Mouse (Mus musculus) thymus, adult 2 months (tissue): ENCODE results near the gene Lyst. TPM values are rescaled to one million over a fixed set of nuclear protein-coding genes. Genes with fewer than 3 reads are reported as not detected.

ENCODE experiments used
- DNase-seq: peaks from one replicate; pipeline ENCODE4 v3.0.0; 2021
- H3K27ac ChIP-seq: fragments of 200-500 bp; 2 replicates; pipeline ENCODE4 v1.5.1; 2012; ENCODE audit warnings: low read length, control low read depth; ENCODE audit not compliant: control insufficient read depth, insufficient read depth
- H3K27me3 ChIP-seq: fragments of 200-500 bp; 2 replicates; pipeline ENCODE4 v1.6.1; 2012; ENCODE audit warnings: mild to moderate bottlenecking, low read length, moderate library complexity, mixed read lengths; ENCODE audit not compliant: control insufficient read depth, insufficient read depth
- H3K36me3 ChIP-seq: fragments of 200-500 bp; 2 replicates; pipeline ENCODE4 v1.6.1; 2012; ENCODE audit warnings: mild to moderate bottlenecking, low read length, moderate library complexity; ENCODE audit not compliant: control insufficient read depth, insufficient read depth
- H3K4me1 ChIP-seq: fragments of 200-500 bp; replicated peaks from 2 replicates; pipeline ENCODE4 v1.6.1; 2012; ENCODE audit warnings: low read length; ENCODE audit not compliant: control insufficient read depth, insufficient read depth
- H3K4me3 ChIP-seq: fragments of 200-500 bp; 2 replicates; pipeline ENCODE4 v1.5.1; 2012; ENCODE audit warnings: mild to moderate bottlenecking, low read length, control low read depth, moderate library complexity; ENCODE audit not compliant: control insufficient read depth, insufficient read depth
- CTCF ChIP-seq: fragments of 200-500 bp; IDR thresholded peaks from 2 replicates; pipeline ENCODE4 v1.5.1; 2012; ENCODE audit warnings: mild to moderate bottlenecking, control low read depth, low read length, moderate library complexity, borderline replicate concordance; ENCODE audit not compliant: control insufficient read depth, poor library complexity, insufficient read depth; ENCODE audit errors: extremely low read depth
- POLR2A ChIP-seq: fragments of 200-500 bp; IDR thresholded peaks from 2 replicates; pipeline ENCODE4 v1.6.1; 2012; ENCODE audit warnings: mild to moderate bottlenecking, low read length, control low read depth, moderate library complexity; ENCODE audit not compliant: control insufficient read depth, poor library complexity, insufficient read depth; ENCODE audit errors: extremely low read depth
- WGBS: fragments of 180-500 bp; shearing (Covaris S2); methylation state at CpG from one replicate; pipeline ENCODE4 v1.1.7; 2018; 5-methylcytosine and 5-hydroxymethylcytosine counted together
- polyA plus RNA-seq: library from polyadenylated mRNA; depleted of rRNA; stranded (reverse); fragments of >200 nt; gene quantifications from 2 replicates; pipeline ENCODE4 v1.2.3, GENCODE M21; 2012

Gene Lyst
- polyA plus RNA-seq, 1 experiment = 31.1 TPM

DNA sequence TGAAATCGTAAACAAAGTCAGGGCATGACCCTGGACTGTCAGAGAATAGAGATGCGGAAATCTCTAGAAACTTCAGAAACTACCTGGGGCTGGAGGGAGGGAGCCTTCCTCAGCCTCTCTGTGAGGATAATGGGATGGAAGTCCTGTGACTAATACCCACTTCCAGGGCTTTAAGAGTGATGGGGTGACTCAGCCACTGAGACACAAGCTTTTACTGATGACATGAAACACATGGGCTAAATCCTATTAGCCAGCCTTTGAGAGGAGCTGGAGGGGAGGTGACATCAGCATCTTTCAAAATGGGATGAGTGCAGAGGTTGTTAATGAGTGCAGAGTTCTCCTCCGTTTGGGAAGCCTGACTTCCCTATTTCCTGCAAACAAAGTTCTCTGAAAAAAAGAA is 38.2 kb upstream of the Lyst start:
- H3K27ac ChIP-seq = no peak overlapping the region
- H3K36me3 ChIP-seq = no peaks in the 10 kb centered on the region
- no peak for TF ChIP-seq CTCF
- TF ChIP-seq POLR2A = no peak
- no peaks in the 10 kb centered on the region for H3K27me3 ChIP-seq
- no peak overlapping the region for H3K4me3 ChIP-seq
- no peak for DNase-seq
- H3K4me1 ChIP-seq = peaks cover 12% of the 10 kb centered on the region
- 89% methylated on average over 3 of the region's 3 CpGs for WGBS

DNA sequence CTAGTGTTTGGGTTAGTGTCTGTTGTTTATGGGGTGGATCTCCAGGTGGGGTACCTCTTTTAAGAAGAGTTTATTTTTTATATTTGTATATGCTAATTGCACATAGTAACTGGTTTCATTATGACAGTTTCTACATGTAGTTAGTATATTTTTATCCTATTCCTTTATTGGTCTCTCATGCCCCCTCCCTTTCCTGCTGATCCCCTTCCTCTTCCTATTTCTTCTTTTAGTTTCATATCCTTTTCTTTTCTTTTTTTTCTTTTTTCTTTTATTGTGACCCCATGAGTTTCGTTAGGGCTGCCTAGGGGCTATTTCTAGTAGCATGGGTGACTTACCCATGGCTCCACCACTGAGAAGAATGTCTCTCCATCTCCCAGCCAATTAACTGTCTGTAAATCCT is 36.5 kb upstream of the Lyst start:
- no peak for DNase-seq
- no peak overlapping the region for H3K27ac ChIP-seq
- peaks cover 19% of the 10 kb centered on the region for H3K4me1 ChIP-seq
- WGBS = 83% methylated on average over 1 of the region's 1 CpGs
- H3K27me3 ChIP-seq = no peaks in the 10 kb centered on the region
- TF ChIP-seq CTCF (no peak), POLR2A (no peak)
- H3K4me3 ChIP-seq = no peak overlapping the region
- no peaks in the 10 kb centered on the region for H3K36me3 ChIP-seq

DNA sequence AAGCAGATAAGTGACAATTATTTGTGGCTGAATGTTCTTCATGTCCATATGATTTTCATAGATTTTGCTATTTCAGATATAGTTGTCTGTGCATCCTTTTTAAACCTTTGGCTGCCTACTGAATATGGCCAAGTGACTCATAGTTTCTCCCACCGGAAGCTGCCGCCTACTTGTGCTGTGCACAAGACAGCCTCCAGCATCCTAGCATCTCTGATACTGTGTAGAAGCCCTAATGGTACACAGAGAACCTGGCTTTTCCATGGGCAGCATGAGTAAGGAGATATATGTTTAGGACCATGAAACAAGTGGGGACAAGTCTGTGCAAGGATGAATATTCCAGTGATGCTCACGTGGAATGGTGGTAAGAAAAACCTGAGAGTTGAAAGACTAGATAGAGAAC is 35.0 kb upstream of the Lyst start:
- 94% methylated on average over 3 of the region's 3 CpGs for WGBS

DNA sequence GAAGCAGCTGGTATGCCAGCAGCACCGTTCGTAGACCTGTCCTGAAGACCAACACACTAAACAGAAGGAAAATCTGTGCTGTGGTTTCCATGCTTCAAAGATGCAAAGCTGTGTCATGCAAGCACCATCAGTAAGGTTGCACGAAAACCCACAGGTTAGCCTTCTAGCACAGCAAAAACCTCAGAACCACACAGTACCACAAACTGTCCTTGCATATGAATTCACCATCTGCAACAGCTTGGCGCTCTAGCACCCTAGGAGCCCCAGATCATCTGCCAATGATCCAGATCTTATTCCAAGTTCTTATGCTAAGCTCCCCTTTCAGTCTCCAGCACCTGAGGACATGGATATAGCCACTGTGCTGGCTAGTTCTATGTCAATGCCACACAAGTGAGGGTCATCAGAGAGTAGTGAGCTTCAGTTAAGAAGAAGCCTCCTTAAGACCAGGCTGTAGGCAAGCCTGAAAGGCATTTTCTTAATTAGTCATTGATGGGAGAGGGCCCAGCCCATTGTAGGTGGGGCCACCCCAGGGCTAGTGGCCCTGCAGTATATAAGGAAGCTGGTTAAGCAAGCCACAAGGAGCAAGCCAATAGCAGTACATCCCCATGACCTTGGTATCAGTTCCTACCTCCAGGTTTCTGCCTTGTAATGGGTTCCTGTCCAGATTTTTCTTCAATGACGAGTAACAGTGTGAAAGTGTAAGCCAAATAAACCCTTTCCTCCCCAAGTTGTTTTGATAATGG is 33.0 kb upstream of the Lyst start:
- TF ChIP-seq CTCF (no peak), POLR2A (no peak)
- no peak overlapping the region for H3K27ac ChIP-seq
- H3K27me3 ChIP-seq = no peaks in the 10 kb centered on the region
- 24% methylated on average over 5 of the region's 5 CpGs for WGBS
- H3K4me3 ChIP-seq = no peak overlapping the region
- DNase-seq = no peak
- peaks cover 18% of the 10 kb centered on the region for H3K4me1 ChIP-seq
- no peaks in the 10 kb centered on the region for H3K36me3 ChIP-seq

More for the DNA sequence above, 35.0 kb upstream of the Lyst start:
- Histone ChIP-seq H3K4me1 (peaks cover 19% of the 10 kb centered on the region), H3K4me3 (no peak overlapping the region), H3K27me3 (no peaks in the 10 kb centered on the region), H3K36me3 (no peaks in the 10 kb centered on the region), H3K27ac (no peak overlapping the region)
- TF ChIP-seq CTCF (no peak), POLR2A (no peak)
- no peak for DNase-seq

- no peaks in the 10 kb centered on the region for H3K36me3 ChIP-seq
- no peak for DNase-seq
- no peak for TF ChIP-seq POLR2A
- TF ChIP-seq CTCF = no peak
- no peak overlapping the region; the same call in 1 of the 2 replicates for H3K27ac ChIP-seq
- peaks cover 25% of the 10 kb centered on the region for H3K4me1 ChIP-seq
- WGBS = 17% methylated on average over 2 of the region's 2 CpGs
- H3K4me3 ChIP-seq = no peak overlapping the region
- no peaks in the 10 kb centered on the region for H3K27me3 ChIP-seq
These were observed 31.9 kb upstream of the Lyst start for GRCm38 (mm10) chr13:13558251-13558650.

GRCm38 (mm10) chr13:13558900-13559299 is 31.3 kb upstream of the Lyst start:
- TF ChIP-seq CTCF (no peak), POLR2A (no peak)
- no peaks in the 10 kb centered on the region for H3K27me3 ChIP-seq
- WGBS = 16% methylated on average over 5 of the region's 5 CpGs
- peak overlapping the region; percentile 61 for H3K27ac ChIP-seq
- H3K4me3 ChIP-seq = no peak overlapping the region
- DNase-seq = peak; percentile 51
- no peaks in the 10 kb centered on the region for H3K36me3 ChIP-seq
- H3K4me1 ChIP-seq = peaks cover 28% of the 10 kb centered on the region

DNA sequence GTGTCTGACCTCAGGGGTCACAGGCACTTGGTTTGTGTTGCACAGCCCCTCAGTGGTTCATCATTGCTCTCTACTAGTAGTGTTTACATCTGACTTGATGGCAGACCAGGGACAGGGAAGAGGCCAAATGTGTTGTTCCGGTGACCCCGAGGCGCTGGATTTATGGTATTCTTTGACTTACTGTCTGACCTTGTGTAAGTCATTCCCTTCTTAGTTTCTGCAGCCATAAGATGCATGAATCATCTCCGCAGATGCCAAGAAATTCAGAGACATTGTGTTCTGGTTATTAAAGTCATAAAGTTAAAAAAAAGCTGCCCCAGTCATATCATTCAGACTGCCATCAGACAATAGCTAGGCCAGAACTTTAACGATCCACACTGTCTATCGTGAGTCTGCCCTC is 27.6 kb upstream of the Lyst start:
- no peaks in the 10 kb centered on the region for H3K36me3 ChIP-seq
- 97% methylated on average over 6 of the region's 6 CpGs for WGBS
- H3K4me3 ChIP-seq = no peak overlapping the region
- H3K4me1 ChIP-seq = peaks cover 33% of the 10 kb centered on the region
- TF ChIP-seq CTCF (no peak), POLR2A (no peak)
- H3K27ac ChIP-seq = peak overlapping the region; percentile 35; the same call in 1 of the 2 replicates
- no peak for DNase-seq
- H3K27me3 ChIP-seq = no peaks in the 10 kb centered on the region

DNA sequence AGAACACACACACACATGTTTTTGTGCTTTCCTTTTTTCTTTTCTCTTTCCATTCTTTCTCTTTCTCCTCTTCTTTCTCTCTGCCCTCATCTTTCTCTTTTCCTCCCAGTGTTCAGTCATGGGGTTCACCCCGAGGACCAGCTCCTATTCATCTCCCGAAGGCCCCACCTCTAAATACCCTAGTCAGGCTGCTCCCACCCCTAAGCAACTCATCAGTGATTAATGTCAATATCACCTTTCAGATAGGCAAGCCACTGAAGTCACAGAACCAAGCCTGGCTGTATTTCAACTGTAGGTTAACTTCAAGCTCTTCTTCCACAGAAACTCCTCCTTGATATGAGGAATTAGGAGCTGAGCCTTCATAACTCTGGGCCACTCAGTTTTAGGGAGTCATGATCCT is 26.1 kb upstream of the Lyst start:
- Histone ChIP-seq H3K36me3 (no peaks in the 10 kb centered on the region), H3K4me3 (no peak overlapping the region), H3K4me1 (peaks cover 35% of the 10 kb centered on the region), H3K27me3 (no peaks in the 10 kb centered on the region), H3K27ac (peak overlapping the region; percentile 95)
- no peak for DNase-seq
- TF ChIP-seq POLR2A (no peak), CTCF (no peak)
- WGBS = 13% methylated on average over 2 of the region's 2 CpGs
